Mouse (Mus musculus): ENCODE data around the gene Plekhg1.

- TF ChIP-seq CTCF (IDR thresholded peaks at IDR 0.05; ENCODE audit: borderline replicate concordance, insufficient read depth, low read length) (no peak), POLR2A (IDR thresholded peaks at IDR 0.05; ENCODE audit: low read depth, low read length) (no peak)
Observed at GRCm38 (mm10) chr10:3805334-3805733, 65.2 kb downstream of the Plekhg1 start.
